Mouse (Mus musculus): ENCODE measurements around the gene Gm20696. TPM values are rescaled to one million over a fixed set of nuclear protein-coding genes. Genes with fewer than 3 reads are reported as not detected.
A peak's percentile ranks its signal among the peaks of the same experiment; 100 is the strongest.

The Gm20696 gene
- polyA plus RNA-seq, 1 experiment from 2014 or later = 6.0 TPM

DNA sequence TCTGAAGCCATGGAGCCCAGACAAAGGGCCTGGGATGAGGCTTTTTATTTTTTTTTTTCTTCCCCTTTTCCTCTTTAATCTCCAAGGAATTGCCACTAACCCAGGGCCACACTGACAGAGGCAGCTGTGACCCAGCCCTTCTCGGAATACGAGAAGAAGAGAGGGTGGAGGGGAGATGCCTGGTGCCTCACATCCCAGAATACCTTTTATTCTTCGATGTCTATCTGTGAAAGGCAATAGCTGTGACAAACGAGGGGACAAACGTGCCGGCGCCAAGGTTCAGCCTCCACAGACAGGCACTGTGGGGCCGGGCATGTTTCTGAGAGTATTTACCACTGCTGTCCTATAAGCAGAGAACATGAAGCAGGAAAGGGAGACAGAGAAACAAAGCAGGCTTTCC, 66.9 kb downstream of the Gm20696 start:
- Histone ChIP-seq H3K27ac (ENCODE audit: low read depth, low read length) (0 out of 2 replicates have a peak overlapping the region, but pooled peaks have one; percentile 12), H3K27me3 (ENCODE audit: control insufficient read depth, insufficient read depth, low read length) (no peaks in the 10 kb centered on the region), H3K36me3 (ENCODE audit: control insufficient read depth, insufficient read depth, low read length) (no peaks in the 10 kb centered on the region), H3K9me3 (ENCODE audit: control insufficient read depth, low read length) (no peaks in the 10 kb centered on the region), H3K4me1 (replicated peaks; ENCODE audit: control insufficient read depth, insufficient read depth, low read length) (no peaks in the 10 kb centered on the region), H3K4me2 (replicated peaks; ENCODE audit: low read depth, low read length) (no peak overlapping the region; the same call in 1 of the 2 replicates), H3K9ac (ENCODE audit: low read depth, low read length) (no peak overlapping the region), H3K4me3 (ENCODE audit: low read depth, low read length) (no peak overlapping the region)
- DNase-seq (ENCODE audit: low spot score) (peak; percentile 53), ATAC-seq (ENCODE audit: low FRiP score) (peak; percentile 49; the same call in 1 of the 2 replicates)
- WGBS = 11% methylated on average over 8 of the region's 8 CpGs

DNA sequence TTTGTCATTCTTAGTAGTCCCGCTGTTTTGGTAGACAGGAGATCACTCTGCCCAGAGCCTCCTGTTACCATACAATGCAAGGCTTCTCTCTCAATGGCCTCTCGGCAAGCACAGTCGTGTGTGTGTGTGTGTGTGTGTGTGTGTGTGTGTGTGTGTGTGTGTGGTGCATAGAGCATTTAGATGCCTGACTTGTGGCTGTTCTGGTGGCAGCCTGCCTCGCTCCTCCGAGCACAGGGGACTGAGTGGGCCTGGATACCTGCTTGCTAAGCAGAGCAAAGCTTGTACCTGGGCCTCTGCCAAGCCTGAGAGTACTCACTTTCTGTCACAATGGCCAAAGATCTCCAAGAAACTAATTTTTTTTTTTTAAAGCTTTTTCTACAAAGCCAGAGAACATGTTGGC, 67.4 kb downstream of the Gm20696 start:
- no peaks in the 10 kb centered on the region for H3K4me1 ChIP-seq (replicated peaks; ENCODE audit: control insufficient read depth, insufficient read depth, low read length)
- WGBS = 30% methylated on average over 5 of the region's 5 CpGs
- ATAC-seq (ENCODE audit: low FRiP score) = peak; percentile 64; the same call in 1 of the 2 replicates
- no peak overlapping the region for H3K9ac ChIP-seq (ENCODE audit: low read depth, low read length)
- no peaks in the 10 kb centered on the region for H3K36me3 ChIP-seq (ENCODE audit: control insufficient read depth, insufficient read depth, low read length)
- H3K27me3 ChIP-seq (ENCODE audit: control insufficient read depth, insufficient read depth, low read length) = no peaks in the 10 kb centered on the region
- H3K27ac ChIP-seq (ENCODE audit: low read depth, low read length) = 0 out of 2 replicates have a peak overlapping the region, but pooled peaks have one; percentile 12
- H3K4me2 ChIP-seq (replicated peaks; ENCODE audit: low read depth, low read length) = no peak overlapping the region
- no peaks in the 10 kb centered on the region for H3K9me3 ChIP-seq (ENCODE audit: control insufficient read depth, low read length)
- DNase-seq (ENCODE audit: low spot score) = peak; percentile 47
- H3K4me3 ChIP-seq (ENCODE audit: low read depth, low read length) = no peak overlapping the region

DNA sequence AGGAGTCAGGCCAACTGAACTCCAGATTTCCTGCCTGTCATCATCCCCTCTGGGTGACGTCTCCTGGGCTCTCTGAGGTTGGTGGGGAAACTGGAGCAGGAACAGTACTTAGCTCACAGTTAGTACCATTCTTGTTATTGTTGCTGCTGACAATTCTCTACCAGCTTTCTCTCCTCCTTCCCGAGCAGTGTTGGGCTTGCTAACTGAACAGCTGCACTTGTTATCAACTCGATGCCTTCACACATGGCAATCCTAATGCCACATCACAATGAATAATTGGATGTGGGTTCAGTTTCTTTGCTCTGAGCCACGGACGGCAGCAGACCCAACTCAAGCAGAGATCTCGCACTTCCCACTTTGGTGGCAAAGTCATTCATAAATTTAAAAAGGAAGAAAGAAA, 89.6 kb downstream of the Gm20696 start:
- H3K9ac ChIP-seq (ENCODE audit: low read depth, low read length) = no peak overlapping the region
- no peaks in the 10 kb centered on the region for H3K36me3 ChIP-seq (ENCODE audit: control insufficient read depth, insufficient read depth, low read length)
- no peaks in the 10 kb centered on the region for H3K9me3 ChIP-seq (ENCODE audit: control insufficient read depth, low read length)
- ATAC-seq (ENCODE audit: low FRiP score) (no peak), DNase-seq (ENCODE audit: low spot score) (no peak)
- 74% methylated on average over 6 of the region's 6 CpGs for WGBS
- no peak overlapping the region for H3K4me3 ChIP-seq (ENCODE audit: low read depth, low read length)
- no peaks in the 10 kb centered on the region for H3K27me3 ChIP-seq (ENCODE audit: control insufficient read depth, insufficient read depth, low read length)
- H3K4me1 ChIP-seq (replicated peaks; ENCODE audit: control insufficient read depth, insufficient read depth, low read length) = no peaks in the 10 kb centered on the region
- no peak overlapping the region for H3K4me2 ChIP-seq (replicated peaks; ENCODE audit: low read depth, low read length)
- H3K27ac ChIP-seq (ENCODE audit: low read depth, low read length) = no peak overlapping the region

DNA sequence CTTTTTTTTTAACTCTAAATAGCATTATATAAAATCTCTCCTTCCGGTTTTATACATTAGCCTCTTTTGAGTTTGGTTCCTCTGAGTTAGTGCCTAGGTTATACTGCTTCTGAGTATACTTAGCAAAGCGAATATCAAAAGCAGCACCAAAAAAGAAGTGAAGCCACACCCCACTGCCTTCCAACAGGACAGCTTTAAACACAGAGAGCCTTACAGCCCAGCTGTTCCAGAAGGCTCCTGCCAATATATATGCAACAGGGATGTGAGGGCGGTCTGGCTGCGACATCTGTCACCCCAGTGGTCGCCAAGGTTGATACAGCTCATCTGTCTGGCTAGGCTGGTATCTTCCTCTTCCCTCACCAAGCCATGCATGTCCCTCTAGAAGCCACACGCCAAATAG, 91.0 kb downstream of the Gm20696 start:
- Histone ChIP-seq H3K36me3 (ENCODE audit: control insufficient read depth, insufficient read depth, low read length) (no peaks in the 10 kb centered on the region), H3K9me3 (ENCODE audit: control insufficient read depth, low read length) (no peaks in the 10 kb centered on the region), H3K4me3 (ENCODE audit: low read depth, low read length) (no peak overlapping the region), H3K9ac (ENCODE audit: low read depth, low read length) (no peak overlapping the region), H3K27ac (ENCODE audit: low read depth, low read length) (no peak overlapping the region), H3K27me3 (ENCODE audit: control insufficient read depth, insufficient read depth, low read length) (no peaks in the 10 kb centered on the region), H3K4me2 (replicated peaks; ENCODE audit: low read depth, low read length) (no peak overlapping the region), H3K4me1 (replicated peaks; ENCODE audit: control insufficient read depth, insufficient read depth, low read length) (no peaks in the 10 kb centered on the region)
- WGBS = 83% methylated on average over 6 of the region's 6 CpGs
- ATAC-seq (ENCODE audit: low FRiP score) (no peak), DNase-seq (ENCODE audit: low spot score) (no peak)

DNA sequence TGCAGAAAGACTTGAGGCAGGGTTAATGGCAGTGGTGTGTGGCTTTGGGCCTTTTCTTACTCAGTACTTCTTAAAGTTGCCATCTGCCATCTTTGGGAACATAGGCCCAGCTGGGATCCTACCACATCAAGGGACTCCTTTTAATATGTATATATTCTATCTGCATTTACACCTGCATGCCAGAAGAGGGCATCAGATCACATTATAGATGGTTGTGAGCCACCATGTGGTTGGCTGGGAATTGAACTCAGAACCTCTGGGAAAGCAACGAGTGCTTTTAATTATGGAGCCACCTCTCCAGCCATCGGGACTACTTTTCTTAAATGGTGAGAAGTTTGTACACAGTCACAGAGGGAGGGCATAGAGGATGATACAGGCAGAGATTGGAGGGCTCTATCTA, 93.3 kb downstream of the Gm20696 start:
- whole genome bisulfite sequencing = 89% methylated on average over 2 of the region's 2 CpGs
- Histone ChIP-seq H3K9ac (ENCODE audit: low read depth, low read length) (no peak overlapping the region), H3K36me3 (ENCODE audit: control insufficient read depth, insufficient read depth, low read length) (no peaks in the 10 kb centered on the region), H3K9me3 (ENCODE audit: control insufficient read depth, low read length) (no peaks in the 10 kb centered on the region), H3K4me3 (ENCODE audit: low read depth, low read length) (no peak overlapping the region), H3K4me2 (replicated peaks; ENCODE audit: low read depth, low read length) (no peak overlapping the region), H3K27ac (ENCODE audit: low read depth, low read length) (no peak overlapping the region), H3K27me3 (ENCODE audit: control insufficient read depth, insufficient read depth, low read length) (no peaks in the 10 kb centered on the region), H3K4me1 (replicated peaks; ENCODE audit: control insufficient read depth, insufficient read depth, low read length) (no peaks in the 10 kb centered on the region)
- ATAC-seq (ENCODE audit: low FRiP score) (no peak), DNase-seq (ENCODE audit: low spot score) (no peak)

DNA sequence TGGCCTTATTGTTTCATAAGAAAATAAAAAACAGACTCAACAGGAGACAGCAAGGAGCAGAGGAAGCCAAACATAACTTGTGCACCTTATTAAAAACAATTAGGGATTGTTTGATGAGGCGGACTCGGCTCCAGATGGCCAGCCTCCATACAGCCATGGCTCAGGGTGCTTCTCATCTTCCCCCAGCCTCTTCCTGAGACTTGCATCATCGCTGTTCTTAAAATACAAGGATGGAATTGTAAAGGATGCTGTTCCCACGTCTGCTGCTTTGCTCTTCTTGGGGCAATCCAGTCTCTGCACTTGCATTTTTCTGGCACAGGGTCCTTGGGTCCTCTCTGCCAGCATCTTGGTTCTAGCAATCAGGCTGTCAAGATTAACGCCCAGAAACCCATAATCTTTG, 94.5 kb downstream of the Gm20696 start:
- WGBS = 74% methylated on average over 5 of the region's 5 CpGs
- H3K27me3 ChIP-seq (ENCODE audit: control insufficient read depth, insufficient read depth, low read length) = no peaks in the 10 kb centered on the region

DNA sequence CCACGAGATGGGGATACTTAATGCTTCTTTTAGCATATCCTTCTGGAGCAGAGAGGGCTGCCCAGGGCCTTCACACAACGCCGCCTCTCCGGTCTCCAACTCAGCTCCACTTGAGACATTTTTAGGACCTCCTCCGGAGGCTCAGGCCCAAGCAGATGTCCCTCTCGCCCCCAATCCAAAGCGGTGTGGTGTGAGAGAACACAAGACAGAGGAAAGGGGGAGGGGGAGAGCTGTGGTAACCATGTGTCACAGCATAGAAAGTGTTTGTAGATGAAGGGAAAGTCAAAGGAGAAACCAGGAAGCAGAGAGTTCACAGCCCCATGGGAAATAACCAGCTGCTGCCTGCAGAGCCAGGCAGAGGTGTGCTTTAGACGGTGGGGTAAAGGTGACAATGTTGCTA, 99.7 kb downstream of the Gm20696 start:
- Histone ChIP-seq H3K4me3 (ENCODE audit: low read depth, low read length) (no peak overlapping the region), H3K9me3 (ENCODE audit: control insufficient read depth, low read length) (no peaks in the 10 kb centered on the region), H3K27ac (ENCODE audit: low read depth, low read length) (no peak overlapping the region), H3K4me2 (replicated peaks; ENCODE audit: low read depth, low read length) (no peak overlapping the region), H3K36me3 (ENCODE audit: control insufficient read depth, insufficient read depth, low read length) (no peaks in the 10 kb centered on the region), H3K4me1 (replicated peaks; ENCODE audit: control insufficient read depth, insufficient read depth, low read length) (no peaks in the 10 kb centered on the region), H3K9ac (ENCODE audit: low read depth, low read length) (no peak overlapping the region), H3K27me3 (ENCODE audit: control insufficient read depth, insufficient read depth, low read length) (no peaks in the 10 kb centered on the region)
- WGBS = 70% methylated on average over 8 of the region's 8 CpGs
- no peak for ATAC-seq (ENCODE audit: low FRiP score)
- DNase-seq (ENCODE audit: low spot score) = no peak

More for the DNA sequence above, 94.5 kb downstream of the Gm20696 start:
- Histone ChIP-seq H3K4me3 (ENCODE audit: low read depth, low read length) (no peak overlapping the region), H3K4me2 (replicated peaks; ENCODE audit: low read depth, low read length) (no peak overlapping the region), H3K9ac (ENCODE audit: low read depth, low read length) (no peak overlapping the region), H3K27ac (ENCODE audit: low read depth, low read length) (no peak overlapping the region), H3K36me3 (ENCODE audit: control insufficient read depth, insufficient read depth, low read length) (no peaks in the 10 kb centered on the region), H3K9me3 (ENCODE audit: control insufficient read depth, low read length) (no peaks in the 10 kb centered on the region), H3K4me1 (replicated peaks; ENCODE audit: control insufficient read depth, insufficient read depth, low read length) (no peaks in the 10 kb centered on the region)
- no peak for ATAC-seq (ENCODE audit: low FRiP score)
- no peak for DNase-seq (ENCODE audit: low spot score)

DNA sequence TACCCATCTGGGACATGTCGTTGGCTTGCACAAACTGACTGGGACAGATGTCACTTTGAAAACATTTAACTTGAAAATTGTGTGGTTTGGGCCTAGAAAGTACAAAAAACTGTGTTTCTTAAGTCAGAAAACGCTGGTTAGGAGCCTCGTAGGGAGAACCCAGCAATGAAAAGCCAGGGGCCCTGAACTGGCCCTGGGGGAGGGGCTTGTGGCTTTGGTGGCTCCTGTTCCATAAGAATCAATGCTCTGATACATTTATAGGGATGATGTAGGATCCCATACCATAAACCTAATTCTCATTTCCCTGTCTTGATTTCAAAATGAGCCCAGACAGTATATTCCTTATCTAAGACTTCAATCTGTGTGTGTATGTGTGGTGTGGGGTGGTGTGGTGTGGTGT, 101.8 kb downstream of the Gm20696 start:
- H3K9me3 ChIP-seq (ENCODE audit: control insufficient read depth, low read length) = no peaks in the 10 kb centered on the region
- ATAC-seq (ENCODE audit: low FRiP score) = no peak

DNA sequence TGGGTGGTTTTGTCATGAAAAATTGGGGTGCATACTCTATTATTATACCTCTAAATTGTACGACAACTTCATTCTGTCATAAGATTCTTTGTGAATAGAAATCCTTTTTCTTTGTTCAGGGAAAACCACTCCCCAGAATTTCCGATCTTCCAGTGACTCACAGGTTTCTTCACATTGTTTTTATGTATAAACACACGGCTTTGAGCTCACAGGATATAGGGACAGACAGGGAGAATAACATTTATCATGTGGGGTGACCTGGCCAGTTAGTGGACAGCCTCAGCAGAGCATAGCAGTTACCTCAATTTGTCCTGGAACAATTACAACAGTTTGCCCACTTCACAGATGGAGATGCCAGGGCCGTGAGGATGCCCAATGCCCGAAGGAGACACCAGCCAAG, 109.6 kb downstream of the Gm20696 start:
- H3K27ac ChIP-seq (ENCODE audit: low read depth, low read length) = no peak overlapping the region
- no peaks in the 10 kb centered on the region for H3K27me3 ChIP-seq (ENCODE audit: control insufficient read depth, insufficient read depth, low read length)
- no peak overlapping the region for H3K4me3 ChIP-seq (ENCODE audit: low read depth, low read length)
- H3K9ac ChIP-seq (ENCODE audit: low read depth, low read length) = no peak overlapping the region
- H3K9me3 ChIP-seq (ENCODE audit: control insufficient read depth, low read length) = no peaks in the 10 kb centered on the region
- ATAC-seq (ENCODE audit: low FRiP score) (no peak), DNase-seq (ENCODE audit: low spot score) (no peak)
- H3K4me2 ChIP-seq (replicated peaks; ENCODE audit: low read depth, low read length) = no peak overlapping the region
- WGBS = 90% methylated on average over 5 of the region's 5 CpGs
- H3K4me1 ChIP-seq (replicated peaks; ENCODE audit: control insufficient read depth, insufficient read depth, low read length) = no peaks in the 10 kb centered on the region
- no peaks in the 10 kb centered on the region for H3K36me3 ChIP-seq (ENCODE audit: control insufficient read depth, insufficient read depth, low read length)

More for the DNA sequence above, 101.8 kb downstream of the Gm20696 start:
- no peak overlapping the region for H3K9ac ChIP-seq (ENCODE audit: low read depth, low read length)
- H3K4me1 ChIP-seq (replicated peaks; ENCODE audit: control insufficient read depth, insufficient read depth, low read length) = no peaks in the 10 kb centered on the region
- H3K4me2 ChIP-seq (replicated peaks; ENCODE audit: low read depth, low read length) = no peak overlapping the region
- H3K4me3 ChIP-seq (ENCODE audit: low read depth, low read length) = no peak overlapping the region
- no peaks in the 10 kb centered on the region for H3K27me3 ChIP-seq (ENCODE audit: control insufficient read depth, insufficient read depth, low read length)
- no peak for DNase-seq (ENCODE audit: low spot score)
- no peaks in the 10 kb centered on the region for H3K36me3 ChIP-seq (ENCODE audit: control insufficient read depth, insufficient read depth, low read length)
- H3K27ac ChIP-seq (ENCODE audit: low read depth, low read length) = no peak overlapping the region
- 79% methylated on average over 3 of the region's 3 CpGs for WGBS
